Mouse (Mus musculus): ENCODE measurements at regions not wholly inside any gene's neighbourhood (a gene's known extent, or its start where the extent isn't known, plus 50 kb on each side); places are given as distances from the start of the nearest gene placed in this dataset.

DNA sequence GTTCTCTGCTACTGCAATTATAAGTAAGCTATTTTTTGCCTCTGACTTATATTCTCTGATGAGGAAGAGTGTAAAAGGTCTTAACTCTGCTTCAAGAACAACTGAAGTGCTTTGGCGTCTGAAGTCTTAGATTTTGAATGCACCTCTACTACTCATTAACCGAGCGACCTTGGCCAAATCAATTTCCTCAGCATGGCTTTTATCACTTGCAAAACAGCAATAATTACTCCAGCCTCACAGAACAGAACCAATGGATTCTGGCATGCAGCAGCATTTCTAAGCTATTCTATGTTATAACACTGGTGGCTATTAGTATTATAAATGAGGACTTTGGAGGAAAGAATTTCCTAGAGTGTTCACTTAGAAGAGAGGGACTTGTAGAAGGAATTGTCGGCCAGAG is 462.9 kb upstream of the Cited2 start:
- DNase-seq (ENCODE audit: low read depth, low spot score) = no peak

DNA sequence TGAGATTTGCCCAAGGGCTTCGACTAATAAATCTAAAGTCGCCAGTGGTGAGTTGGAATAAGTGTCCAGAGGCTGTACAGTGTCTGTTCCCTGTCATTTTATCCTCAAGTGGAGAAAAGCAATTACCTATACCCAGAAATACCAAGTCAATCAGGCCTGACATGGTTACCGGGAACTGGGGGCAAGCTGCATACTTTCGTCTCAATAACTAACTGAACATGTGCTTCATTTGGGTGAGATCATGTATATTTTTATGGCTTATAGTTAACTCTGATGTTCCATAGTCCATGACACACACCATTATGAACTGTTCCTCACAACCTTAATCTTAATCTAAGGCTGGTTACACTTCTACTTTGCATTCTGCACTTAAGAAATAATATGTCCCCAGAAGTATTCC is 462.4 kb upstream of the Cited2 start:
- no peak for DNase-seq (ENCODE audit: low read depth, low spot score)

DNA sequence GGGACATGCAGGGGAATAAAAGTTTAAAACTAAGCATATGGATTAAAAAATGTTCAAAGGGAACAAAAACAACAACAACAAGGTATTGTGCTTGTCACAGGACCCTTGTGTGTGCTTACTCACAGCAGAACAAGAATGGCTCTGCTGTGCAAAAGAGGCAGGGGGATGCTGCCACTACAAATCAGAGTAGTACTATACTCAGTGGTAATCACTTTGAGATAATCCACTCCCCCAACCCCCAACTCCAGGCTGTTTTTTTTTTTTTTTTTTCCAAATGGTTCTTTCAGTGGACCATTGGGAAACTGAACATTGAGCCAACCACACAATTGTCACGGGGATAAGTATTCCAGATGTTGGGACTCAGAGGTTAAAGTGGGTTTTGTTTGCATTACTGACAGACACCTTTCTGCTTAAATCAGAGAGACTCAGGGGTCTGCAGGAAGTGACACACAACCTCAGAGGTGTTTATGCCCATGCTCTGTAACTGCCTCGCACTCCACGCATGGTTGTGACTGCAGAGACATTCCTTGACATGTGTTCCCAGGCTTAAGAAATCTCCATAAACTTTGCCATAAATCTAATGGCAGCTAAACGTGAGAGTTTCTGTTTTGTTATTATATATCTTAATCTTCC is 461.7 kb upstream of the Cited2 start:
- no peak for DNase-seq (ENCODE audit: low read depth, low spot score)

DNA sequence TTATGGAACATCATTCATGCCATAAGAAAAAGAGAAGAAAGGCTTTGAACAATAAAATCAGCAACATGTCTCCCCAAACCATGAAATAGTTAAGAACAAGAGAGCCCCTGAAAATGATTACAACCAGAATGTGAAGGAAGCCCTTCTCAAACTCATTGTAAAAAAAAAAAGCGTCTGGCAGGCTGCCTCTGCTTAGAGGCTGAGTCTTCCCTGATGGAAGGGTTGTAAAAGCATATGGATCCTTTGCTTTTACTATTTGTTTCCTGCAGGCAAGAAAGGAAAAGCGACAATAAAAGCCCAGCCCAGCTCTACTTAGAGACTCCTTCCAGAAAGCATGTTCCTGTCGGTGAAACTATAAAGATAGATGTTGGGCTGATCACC is 461.2 kb upstream of the Cited2 start:
- DNase-seq (ENCODE audit: low read depth, low spot score) = no peak

DNA sequence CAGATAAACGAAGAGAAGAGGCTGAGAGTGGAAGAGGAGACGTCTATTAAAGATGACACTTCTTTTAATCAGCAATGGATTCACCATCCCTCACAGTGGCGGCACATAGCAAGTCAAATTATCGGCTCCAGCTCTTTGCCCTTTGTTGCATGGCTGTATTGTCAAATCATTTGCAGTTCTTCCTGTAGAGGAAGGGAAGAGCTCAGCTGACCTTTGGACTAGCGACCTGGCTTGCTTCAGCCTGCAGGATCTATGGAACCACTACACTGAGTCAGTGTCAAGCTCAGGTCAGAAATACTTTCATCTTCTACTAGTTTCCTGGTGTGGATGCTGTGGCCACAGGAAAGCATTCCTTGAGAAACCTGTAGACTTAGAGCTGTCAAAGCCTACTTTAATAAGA is 450.4 kb upstream of the Cited2 start:
- no peak for DNase-seq (ENCODE audit: low read depth, low spot score)

DNA sequence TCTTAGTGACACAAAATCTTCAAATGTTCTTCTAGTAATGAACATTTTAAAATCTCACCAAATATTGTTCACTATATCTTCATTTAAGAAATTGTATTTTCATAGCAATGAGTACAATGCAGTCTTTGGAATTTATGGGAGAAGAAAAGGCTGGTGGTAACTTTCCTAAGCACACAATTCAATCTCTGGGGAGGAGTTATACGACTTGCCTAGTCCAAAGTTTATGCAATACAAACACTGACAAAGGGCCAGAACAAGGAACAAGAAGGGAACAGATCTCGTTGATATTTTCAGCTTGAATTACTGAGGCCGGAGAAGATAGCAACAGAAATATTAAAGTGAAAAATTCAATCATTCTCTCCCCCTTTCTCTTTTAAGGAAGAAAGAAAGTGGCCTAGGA is 449.2 kb upstream of the Cited2 start:
- DNase-seq (ENCODE audit: low read depth, low spot score) = no peak

DNA sequence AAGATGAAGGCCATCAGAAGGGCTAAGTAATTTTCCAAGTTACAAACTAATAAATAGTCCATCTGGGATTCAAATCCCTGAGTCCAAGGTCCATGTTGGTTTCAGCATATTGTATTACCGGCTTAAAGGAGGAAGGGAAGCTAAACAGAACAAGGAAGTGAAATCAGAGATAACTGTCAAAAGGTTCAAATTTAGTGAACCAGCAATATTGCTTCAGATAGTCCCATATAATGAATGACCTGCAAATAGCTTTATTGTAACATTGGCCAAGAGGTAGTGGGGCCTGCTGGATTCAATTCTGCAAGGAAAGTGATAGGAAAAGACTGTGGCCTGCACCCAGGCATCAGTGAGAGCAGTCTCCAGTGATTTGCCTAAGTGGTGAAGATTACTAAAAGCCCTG is 447.8 kb upstream of the Cited2 start:
- DNase-seq (ENCODE audit: low read depth, low spot score) = no peak

DNA sequence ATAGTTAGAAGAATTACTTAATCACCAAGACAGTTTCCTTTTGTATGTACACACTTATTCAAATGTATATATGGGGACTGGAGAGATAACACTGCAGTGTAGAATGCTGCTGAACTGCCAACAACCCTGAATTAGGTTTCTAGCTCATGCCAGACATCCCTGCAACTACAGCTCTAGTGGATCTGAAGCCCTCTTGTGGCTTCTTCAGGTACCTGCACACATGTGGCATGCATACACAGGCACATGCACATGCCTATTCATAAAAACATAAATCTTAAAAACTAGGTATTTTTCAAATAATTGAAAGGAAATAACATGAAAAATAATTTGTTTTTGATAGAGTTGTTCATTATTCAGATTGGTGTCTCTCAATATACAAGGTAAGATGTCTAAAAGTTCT is 445.1 kb upstream of the Cited2 start:
- no peak for DNase-seq (ENCODE audit: low read depth, low spot score)

DNA sequence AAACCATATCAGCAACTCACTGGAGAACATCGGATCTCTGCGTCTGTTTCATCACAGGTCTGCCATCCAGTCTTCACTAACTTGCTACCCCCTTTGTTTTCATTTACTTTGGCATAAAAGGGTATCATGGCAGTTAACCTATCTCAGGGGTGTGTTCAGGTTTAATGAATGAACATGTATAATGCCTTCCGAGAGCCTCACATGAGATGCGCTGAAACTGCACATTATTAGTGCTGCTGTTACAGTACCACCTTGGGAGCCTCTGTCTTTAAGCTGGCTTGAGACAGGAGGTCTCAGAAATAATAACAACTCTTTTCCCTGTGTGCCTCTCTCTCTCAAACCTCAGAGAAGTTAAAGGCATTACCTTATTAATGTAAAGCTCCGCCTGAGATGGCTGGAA is 438.2 kb upstream of the Cited2 start:
- DNase-seq (ENCODE audit: low read depth, low spot score) = no peak

DNA sequence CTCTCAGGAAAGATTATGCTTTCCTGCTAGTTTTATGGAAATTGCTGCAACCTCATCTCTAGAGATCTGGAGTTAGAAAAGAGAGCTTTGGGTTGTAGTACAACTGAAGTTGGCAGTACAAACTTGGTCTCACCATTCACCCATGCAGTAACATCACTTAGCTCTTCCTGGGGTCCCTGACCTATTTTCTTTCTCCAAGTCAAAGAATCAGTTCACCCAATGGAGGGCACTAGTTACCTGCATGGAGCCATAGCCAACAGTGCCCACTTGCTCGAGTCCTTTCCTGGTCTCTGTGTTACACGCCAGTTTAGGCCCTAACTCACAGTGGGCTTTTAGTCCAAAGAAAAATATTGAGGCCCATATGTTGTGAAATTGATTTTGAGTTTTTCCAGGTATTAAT is 435.9 kb upstream of the Cited2 start:
- DNase-seq (ENCODE audit: low read depth, low spot score) = no peak

DNA sequence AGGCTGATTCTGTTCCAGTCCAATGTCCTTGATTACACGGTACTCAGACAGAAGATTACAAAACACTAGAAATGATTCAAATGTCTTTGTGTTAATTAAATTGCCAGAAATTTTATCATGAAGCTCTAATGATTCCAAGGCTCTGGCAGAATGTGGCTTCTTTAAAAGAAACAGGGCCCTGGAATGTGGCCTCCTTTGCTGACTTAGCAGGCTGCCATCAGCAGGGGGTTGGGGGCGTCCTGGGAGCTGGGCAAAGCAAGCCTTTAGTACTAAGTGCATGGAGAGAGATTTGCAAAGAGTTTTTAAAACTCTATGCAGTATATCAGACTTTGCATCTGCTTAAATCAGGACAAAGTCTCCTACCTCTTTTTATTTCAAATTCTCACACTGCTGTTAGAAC is 434.8 kb upstream of the Cited2 start:
- no peak for DNase-seq (ENCODE audit: low read depth, low spot score)

DNA sequence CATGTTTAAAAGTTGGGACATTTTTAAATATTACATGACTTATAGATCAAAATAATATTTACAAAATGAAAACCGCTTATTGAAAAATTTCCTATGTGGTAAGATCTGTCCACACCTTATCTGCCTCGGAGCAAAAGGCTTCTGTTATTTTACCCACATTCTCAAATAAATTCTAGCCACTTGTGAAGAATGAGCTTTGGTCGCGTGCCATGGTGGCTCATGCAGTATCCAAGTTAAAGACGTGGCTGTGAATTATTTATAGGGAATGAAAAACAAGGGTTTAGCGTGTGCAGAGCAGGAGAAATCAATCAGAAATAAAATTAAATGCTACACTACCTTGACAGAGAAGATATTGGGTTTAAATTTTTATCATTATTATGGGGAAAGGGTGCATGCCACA is 430.7 kb upstream of the Cited2 start:
- DNase-seq (ENCODE audit: low read depth, low spot score) = no peak

DNA sequence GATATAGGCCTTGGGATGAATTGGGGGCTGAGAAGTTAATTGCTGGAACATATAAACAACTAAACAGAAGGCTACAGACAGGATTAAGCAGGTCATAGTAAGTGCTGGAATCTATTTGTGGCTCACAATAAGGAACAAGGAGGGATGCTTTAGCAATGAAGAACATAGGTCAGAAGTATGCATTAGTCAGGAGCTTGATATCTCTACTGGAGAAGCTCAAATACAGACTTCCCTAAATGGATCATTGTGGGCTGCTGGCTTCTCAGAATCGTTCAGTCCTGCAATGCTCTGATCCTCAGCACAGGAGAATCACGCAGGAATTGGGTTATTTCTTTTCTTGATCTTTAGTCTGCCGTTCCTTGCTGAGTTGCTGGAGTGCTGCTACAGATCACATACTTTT is 428.6 kb upstream of the Cited2 start:
- no peak for DNase-seq (ENCODE audit: low read depth, low spot score)

DNA sequence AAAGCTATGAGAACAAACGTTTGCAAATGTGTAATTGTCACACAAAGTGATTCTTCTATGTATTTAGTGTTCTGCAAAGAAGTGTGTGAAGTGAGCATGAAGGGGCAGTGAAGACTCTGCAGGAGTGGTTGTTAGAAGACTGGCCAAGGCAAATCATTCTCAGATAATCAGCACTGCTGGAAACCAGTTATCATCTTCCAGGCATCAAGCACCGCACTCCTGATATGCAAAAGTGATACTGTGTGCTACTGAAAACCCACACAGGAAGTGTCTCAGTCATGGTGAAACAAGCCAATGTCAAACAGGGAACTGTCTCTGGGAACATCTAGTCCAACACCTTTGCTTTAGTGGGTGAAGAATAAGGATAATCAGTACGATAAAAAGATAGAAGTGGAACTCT is 427.9 kb upstream of the Cited2 start:
- DNase-seq (ENCODE audit: low read depth, low spot score) = no peak

DNA sequence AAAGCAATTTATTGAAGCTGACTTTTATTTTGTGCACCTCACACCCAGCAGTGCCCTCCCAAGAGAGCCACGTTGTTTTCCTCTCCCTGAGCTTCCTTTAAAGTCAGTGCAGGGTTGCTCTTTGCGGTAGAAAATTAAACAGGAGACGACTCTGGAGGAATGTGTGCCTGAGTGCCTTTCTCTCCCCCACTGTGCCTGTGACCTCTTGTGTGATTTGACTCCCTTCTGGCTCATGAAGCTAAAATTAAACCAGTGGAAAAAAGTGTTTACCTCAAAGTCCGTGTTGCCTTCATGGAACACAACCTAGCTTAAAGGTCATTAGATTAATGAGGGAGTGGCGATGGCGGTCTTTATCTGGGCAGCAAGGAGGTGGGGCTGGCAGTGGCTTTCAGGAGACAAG is 423.4 kb upstream of the Cited2 start:
- no peak for DNase-seq (ENCODE audit: low read depth, low spot score)

DNA sequence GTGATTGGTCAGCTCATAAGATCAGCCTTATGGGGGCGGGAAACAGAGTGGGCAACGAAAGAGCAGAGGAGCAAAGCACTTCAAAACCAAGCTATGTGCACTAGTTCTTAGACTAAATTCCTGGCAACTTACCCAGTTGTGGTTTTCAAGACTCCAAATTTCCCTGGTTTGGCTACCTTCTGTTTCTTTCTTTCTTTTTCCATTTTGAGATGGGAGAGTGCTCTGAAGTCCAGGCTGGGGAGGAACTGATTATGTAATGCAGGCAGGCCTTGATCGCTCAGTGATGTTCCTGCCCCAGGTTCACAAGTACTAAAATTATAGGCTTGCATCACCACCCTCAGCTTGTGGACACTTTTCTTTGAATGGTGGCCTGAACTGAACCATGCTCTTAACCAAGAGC is 396.3 kb upstream of the Cited2 start:
- no peak for DNase-seq (ENCODE audit: low read depth, low spot score)

DNA sequence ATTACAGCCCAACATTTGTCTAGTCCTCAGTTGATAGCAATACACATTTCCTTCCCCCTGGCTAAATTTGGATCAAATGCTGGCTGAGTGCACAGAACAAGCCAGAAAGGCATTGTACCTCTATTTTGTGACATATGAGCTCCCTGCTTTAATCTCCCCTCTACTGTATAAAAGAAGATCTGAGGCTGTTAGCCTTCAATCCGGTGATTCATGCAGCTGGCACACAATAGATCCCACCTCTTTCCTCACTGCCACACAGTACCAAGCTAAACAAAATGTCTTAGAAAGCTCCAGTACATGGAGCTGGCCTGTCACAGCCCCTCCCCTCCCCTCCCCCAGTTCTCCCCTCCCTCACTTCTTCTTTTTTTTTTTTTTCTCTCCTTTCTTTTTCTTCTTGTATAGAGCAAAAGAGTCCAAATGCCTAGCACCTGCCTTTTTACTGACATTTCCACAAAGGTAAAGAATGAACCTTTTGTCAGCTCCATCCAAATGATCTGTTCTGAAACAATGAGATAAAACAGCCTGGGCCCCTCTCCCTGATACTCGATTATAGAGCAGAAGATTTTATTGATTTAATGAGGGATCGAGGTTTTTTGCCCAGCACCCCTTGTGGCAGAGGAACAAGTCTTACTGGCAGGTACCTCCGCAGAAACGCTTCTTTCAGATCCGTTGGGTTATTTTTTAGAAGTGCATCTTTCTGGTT is 392.0 kb upstream of the Cited2 start:
- DNase-seq (ENCODE audit: low read depth, low spot score) = no peak

DNA sequence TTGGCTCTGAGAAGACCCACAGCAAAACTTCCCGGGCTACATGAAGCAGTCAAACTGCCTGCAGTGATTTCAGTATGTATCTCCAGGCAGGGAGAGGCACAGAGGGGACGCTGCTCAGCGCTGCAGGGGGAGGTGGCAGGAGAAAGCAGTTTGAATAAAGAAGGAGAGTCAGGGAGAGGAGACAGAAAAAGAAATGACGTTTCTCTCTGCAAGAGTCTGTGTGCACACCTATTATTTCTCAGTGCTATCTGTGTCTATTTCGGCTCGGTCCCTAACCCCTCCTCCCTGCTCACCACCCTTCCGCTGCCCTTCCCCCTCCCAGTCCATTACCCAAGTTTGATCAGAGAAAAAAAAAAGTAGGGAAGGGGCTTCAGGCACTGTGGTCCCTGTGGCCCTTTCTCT is 391.4 kb upstream of the Cited2 start:
- DNase-seq (ENCODE audit: low read depth, low spot score) = no peak

DNA sequence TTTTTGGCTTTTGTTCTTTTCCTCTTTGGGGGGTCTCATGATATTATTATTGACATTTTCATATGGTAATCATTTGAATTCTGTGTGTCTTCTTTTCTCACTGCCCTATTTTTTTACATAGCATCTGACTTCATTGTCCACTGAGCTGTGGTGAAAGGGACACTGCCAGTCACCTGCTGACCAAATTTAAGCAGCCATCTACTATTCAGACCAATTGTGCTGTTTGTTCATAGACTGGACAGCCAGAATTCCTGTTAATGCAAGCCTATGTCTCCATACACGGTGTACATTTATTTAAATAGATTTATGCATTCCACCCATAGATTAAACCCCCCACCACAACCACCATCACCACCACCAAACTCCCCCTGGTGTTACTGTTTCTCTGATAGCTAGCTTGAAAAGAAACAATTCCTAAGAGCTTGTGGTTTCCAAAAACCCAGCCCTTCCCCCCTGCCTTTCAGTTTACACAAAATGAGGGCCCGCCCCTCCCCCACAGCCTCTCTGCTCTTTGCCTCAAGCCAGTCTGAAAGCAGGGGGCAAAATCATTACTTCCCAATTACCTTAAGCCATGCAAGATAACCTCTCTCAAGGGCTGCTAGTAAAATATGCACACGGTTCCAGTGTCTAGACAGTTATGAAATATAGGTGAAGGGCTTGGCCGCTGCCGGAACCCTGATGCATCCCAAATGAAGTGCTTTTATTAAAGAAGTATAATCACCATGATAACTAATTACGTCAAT is 390.8 kb upstream of the Cited2 start:
- DNase-seq (ENCODE audit: low read depth, low spot score) = no peak

DNA sequence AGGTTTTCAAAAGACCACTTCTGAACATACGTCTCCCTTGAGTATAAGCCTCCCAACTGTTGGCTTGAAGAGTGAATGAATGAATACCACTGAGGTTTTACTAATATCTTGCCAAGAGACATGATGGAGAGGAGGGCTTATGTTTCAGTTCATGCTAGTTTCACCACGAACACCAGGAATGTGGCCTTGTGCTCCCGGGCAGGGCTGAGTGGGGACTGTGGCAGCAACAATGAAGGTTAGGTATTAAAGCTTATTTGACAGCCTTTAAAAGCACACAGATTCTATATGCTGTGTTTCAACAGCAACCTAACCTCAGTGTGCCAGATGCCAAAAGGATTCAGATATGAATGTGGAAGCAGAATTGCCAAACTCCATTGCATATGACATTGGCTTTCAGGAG is 390.0 kb upstream of the Cited2 start:
- DNase-seq (ENCODE audit: low read depth, low spot score) = no peak

DNA sequence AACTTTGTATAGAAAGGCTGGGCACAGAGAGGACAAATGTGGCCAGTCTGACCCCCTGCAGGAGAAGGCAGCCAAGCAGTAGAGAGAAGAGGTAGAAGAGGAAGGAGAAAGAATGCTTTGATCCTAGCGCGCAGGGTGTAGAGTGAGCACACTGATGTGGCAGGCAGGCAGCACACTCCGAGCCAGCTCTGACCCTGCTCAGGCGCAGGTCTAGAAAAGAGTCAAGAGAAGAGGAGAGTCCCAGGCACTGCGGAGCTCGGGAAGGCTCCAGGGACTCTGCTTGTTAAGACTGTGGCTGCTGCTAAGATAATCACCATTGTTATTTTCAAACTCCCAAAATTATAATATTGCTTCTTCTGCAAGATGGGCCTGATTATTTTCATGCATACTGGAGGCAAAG is 389.3 kb upstream of the Cited2 start:
- DNase-seq (ENCODE audit: low read depth, low spot score) = no peak

DNA sequence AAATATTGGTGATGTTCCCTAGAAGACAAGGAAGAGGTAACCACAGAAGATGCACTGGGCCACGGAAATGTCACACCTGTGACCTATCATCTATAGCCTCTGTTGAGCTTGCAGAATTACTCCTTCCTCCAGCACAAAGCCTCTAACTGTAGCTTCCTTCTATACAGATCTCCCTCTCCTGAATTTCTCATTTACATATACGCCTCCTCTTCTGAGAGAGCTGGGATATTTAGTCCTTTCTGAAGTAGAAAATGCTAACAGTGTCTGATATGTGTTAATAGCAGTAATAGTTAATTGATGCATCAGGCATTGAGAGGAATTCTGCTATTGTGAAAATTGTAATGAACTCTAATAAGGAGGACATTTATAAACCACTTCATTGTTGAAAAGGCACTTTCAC is 385.8 kb upstream of the Cited2 start:
- no peak for DNase-seq (ENCODE audit: low read depth, low spot score)

DNA sequence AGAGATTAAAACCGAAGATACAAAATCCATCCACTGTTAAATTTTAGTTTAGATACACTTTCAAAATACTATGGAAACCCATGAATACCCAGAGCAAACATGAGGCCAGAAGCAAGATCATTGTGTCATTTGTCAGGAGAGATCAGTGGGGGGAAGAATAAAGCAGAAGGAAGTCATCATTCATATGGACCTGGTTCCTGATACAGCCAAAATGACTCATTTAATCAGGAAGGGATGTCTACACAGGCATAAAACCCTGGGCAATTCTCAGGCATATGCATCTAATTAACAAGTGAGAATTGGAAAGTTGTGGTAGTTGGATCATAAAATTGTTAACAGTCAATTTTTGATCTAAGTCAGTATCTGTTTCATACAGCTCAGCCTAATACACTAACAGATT is 379.2 kb upstream of the Cited2 start:
- no peak for DNase-seq (ENCODE audit: low read depth, low spot score)
